Mouse (Mus musculus): ENCODE data around the gene Prkcg. TPM values are rescaled to one million over a fixed set of nuclear protein-coding genes. Genes with fewer than 3 reads are reported as not detected.

Prkcg gene
- polyA plus RNA-seq, 2 experiments from 2014 or later = not detected

GRCm38 (mm10) chr7:3327961-3328360 lies 39.0 kb downstream of the Prkcg start:
- no peak for ATAC-seq

GRCm38 (mm10) chr7:3329776-3330546 lies 41.0 kb downstream of the Prkcg start:
- peak; percentile 43 for ATAC-seq

GRCm38 (mm10) chr7:3331171-3331570 lies 42.2 kb downstream of the Prkcg start:
- ATAC-seq = no peak

DNA sequence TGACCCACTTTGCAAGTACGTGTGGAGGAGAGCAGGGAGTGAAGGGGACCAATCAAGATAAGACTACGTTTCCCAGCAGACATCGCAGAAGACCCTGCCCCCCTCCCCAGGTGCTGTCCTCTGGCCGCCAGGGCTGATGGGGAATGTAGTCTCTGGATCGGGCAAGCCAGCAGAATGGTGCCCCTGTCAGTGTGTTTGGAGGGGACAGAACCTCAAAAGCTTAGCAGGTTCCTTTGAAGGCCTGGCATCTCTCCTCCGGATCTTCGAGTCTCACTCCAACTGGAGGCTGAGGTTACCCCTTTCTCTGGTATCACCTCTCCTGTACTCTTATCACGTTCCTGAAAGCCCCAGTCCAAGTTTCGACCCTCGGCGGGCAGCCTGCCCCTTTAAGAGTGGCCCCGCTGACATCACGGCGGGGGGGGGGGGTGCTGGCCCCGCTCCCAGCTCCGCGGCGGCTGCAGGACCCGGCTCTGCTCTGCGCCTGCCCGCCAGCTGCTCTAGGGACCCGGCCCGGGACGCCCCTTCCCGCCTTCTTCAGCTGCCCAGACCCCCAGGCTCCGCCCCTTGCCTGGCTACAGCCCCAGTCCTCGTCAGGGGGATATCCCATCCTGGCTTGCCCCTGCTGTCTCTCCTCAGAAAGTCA lies 42.7 kb downstream of the Prkcg start:
- ATAC-seq = no peak

GRCm38 (mm10) chr7:3332224-3332615 lies 43.2 kb downstream of the Prkcg start:
- ATAC-seq = no peak

GRCm38 (mm10) chr7:3332619-3333521 lies 43.9 kb downstream of the Prkcg start, which contains the start of gene Cacng7:
Gene Cacng7, plus strand, starts transcription at chr7:3332955.
- ATAC-seq = no peak

DNA sequence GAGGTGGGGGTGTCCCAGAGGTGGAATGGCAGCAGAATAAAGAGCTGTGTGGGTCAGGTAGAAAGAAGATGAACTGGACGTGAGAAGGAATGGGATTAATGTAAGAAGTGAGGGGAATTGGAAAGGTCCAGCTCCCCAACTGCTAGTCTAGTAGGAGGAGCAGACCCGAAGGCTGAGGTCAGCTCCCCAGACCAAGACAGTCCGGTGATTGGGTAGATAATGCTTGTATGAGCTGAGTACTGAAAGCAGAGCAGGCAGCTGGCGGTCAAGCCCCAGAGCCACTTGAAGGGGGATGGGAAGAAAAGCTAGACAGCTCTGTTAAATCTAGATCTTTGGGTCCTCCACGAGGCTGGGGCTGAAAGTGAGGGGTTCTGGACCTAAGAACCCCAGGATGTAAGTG lies 44.6 kb downstream of the Prkcg start:
- no peak for ATAC-seq

- no peak for ATAC-seq
Observed at GRCm38 (mm10) chr7:3336412-3336811, 47.4 kb downstream of the Prkcg start.

DNA sequence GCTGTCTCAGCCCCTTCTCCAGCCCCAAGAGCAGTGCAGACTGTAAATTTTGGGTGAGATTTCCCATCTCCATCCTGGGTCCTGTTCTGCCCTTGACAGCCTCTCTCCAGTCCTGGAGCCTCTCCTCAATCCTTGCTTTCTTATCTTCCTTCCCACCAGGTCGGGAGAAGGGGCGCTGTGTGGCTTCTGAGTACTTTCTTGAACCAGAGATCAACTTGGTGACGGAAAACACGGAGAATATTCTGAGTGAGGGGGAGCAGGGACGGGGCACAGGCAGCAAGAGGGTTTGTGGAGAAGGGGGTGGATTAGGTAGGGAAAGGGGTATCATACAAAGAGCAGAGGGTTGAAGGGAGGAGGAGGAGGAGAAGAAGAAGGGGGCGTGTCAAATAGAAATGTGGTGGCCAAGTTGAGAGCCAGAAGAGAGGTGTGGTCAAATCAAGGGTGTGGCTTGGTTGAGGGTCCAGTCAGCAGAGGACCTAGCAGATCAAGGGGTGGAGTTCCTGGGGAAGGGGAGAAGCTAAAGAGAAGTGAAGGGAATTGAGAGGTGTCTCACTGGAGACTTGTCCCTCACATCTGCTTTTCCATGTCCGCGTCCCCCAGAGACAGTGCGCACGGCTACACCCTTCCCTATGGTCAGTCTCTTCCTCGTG lies 49.4 kb downstream of the Prkcg start:
- no peak for ATAC-seq

GRCm38 (mm10) chr7:3339010-3339409 lies 50.0 kb downstream of the Prkcg start:
- no peak for ATAC-seq

DNA sequence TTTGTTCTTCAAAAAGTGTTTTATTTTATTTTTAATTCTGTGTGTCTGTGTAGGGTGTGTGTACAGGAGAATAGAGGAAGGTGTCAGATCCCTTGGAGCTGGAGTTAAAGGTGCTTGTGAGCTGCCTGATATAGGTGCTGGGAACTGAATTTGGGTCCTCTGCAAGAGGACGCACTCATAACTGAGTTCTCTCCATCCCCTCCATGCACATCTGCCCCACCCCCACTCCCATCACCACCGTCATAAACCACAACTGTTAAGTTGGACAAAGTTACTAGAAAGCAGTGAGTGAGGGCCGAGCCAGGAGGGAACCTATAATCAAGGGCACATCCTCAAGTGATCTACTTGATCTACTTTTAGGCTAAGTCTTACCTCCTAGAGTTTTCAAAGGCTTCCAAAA lies 54.9 kb downstream of the Prkcg start:
- no peak for ATAC-seq

GRCm38 (mm10) chr7:3345301-3345700 lies 56.3 kb downstream of the Prkcg start:
- no peak for ATAC-seq

DNA sequence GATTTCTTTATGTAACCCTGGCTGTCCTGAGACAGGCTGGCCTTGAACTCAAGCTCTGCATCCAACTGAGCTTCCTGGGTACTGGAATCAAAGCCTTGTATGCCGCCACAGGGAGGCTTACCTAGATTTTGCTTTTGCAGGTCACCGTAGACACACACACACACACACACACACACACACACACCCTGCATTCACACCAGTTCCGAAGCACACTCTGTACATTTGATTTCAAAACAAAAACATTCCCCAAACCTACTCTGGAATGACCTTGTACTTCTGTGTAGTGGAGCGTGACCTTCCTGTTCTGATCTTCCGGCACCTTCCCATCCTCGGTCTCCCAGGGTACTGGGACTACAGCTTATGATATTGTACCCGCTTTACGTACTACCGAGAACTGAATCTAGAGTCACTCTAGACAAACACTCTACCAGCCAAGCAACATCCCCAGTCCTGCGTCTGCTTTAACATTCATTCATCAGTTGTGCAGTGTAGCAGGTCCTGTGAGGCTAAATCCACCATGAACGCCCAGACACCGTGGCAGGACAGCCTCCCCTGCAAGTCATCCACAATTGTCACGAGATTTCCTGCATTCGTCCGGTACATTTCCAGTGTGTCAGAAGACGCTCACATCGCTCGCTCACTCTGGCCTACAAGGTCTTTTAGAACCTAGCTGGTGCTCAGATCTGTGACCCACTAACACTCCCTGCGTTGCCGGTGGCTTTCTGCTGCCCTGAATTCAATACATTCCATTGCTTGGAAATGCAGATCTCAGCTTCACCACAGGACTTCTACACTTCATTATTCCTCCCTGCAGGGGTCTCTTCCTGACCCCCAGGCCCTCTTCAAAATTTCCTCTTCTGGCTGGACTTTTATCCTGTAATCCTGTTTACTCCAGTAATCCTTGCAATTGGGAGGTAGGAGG lies 58.6 kb downstream of the Prkcg start:
- no peak for ATAC-seq

DNA sequence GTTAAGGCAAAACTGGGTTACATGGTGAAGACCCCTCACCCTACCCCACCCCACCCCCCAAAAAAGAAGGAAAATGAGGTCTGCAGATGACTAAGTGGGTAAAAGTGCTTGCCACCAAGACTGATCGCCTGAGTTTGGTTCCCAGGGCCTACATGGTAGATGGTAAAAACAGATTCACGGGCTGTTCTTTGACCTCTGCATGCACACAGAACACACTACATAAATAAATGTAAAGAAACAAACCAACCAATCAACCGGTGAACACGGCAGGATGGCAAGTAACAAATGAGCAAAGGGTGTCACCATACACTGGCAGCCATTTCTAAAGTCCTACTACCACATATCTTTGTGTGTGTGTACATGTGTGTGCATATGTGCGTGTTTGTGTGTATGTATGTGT lies 59.3 kb downstream of the Prkcg start:
- ATAC-seq = no peak

GRCm38 (mm10) chr7:3349775-3350174 lies 60.8 kb downstream of the Prkcg start:
- ATAC-seq = no peak

DNA sequence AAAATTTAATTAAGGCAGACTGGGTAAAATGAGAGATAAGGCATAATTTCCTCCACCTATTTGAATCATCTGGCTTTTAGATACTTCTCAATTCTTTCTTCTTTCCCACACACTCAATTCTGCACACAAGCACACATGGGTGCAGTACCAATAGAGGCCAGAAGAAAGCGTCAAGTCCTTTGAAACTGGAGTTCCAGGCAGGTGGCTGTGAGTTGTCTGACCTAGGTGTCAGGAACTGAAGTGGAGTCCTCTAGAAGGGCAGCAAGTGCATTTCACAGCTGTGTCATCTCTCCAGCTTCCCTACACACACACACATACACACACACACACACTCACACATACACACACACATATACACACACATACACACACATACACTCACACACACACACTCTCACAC lies 62.6 kb downstream of the Prkcg start:
- ATAC-seq = no peak

DNA sequence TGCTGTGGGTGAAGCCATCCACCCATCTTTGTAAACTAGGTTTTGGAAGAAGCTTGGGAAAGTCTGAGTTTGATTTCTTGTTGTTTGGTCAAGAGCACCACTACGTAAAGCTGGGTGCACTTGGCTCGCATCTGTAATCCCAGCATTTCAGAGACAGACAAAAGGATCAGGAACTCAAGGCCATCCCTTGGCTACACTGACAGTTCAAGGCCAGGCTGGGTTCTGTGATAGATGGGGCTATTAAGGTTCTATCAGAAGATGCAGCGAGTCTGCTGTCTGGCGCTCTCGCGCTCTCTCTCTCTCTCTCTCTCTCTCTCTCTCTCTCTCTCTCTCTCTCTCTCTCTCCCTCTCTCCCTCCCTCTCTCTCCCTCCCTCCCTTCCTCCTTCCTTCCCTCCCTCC lies 65.9 kb downstream of the Prkcg start:
- ATAC-seq = no peak

GRCm38 (mm10) chr7:3360678-3361077 lies 71.7 kb downstream of the Prkcg start:
- no peak for ATAC-seq

DNA sequence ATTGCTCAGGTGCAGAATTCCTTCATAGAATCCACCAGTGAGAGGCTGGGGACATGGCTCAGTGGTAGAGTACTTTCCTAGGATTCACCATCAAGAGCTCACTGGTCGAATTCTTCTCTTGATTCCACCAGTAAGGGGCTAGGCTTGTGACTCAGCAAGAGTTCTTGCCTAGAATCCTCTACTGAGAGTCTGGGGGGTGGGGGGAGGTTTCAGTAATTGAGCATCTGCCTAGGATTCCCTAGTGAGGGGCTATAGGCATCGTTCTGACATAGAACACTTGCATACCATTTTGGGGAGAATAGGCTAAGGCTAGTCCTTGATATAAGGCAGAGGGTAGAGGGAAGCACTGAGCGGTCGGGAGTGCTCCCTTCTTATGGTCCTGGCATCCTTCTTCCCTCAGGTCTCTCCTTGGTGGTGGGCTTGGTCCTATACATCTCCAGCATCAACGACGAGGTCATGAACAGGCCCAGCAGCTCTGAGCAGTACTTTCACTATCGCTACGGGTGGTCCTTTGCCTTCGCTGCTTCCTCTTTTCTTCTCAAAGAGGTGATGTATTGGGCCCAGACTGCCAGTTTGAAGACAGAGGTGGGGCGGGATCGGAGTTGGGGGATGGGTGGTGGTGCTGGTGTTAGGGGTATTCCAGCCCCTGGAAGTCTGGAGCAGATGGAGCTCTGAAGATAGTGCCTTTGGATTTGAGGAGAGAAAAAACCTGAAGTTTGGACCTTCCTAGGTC lies 76.7 kb downstream of the Prkcg start:
- no peak for ATAC-seq

GRCm38 (mm10) chr7:3366705-3367516 lies 77.9 kb downstream of the Prkcg start:
- no peak for ATAC-seq
